Mouse (Mus musculus) limb, embryonic 13.5 days (tissue): ENCODE results near the gene Loxl3. TPM values are rescaled to one million over a fixed set of nuclear protein-coding genes. Genes with fewer than 3 reads are reported as not detected.

Experiments
- ATAC-seq: fragments of 200-750 bp; cut with Nextera tagmentation; 2 replicates; pipeline ENCODE4 v1.8.0; 2017; ENCODE audit warnings: low read depth, moderate number of reproducible peaks, moderate TSS enrichment; ENCODE audit not compliant: low FRiP score
- H3K27ac ChIP-seq: fragments of 300-500 bp; sonication (generic); 2 replicates; pipeline ENCODE4 v1.5.1; 2015; ENCODE audit warnings: inconsistent platforms, mild to moderate bottlenecking, moderate library complexity
- H3K27me3 ChIP-seq: fragments of 300-500 bp; sonication (generic); 2 replicates; pipeline ENCODE4 v1.6.1; 2015; ENCODE audit warnings: mild to moderate bottlenecking, inconsistent platforms
- H3K36me3 ChIP-seq: fragments of 300-500 bp; sonication (generic); 2 replicates; pipeline ENCODE4 v1.6.1; 2015; ENCODE audit warnings: inconsistent platforms, mild to moderate bottlenecking, moderate library complexity
- H3K4me1 ChIP-seq: fragments of 300-500 bp; sonication (generic); 2 replicates; pipeline ENCODE4 v1.6.1; 2015; ENCODE audit warnings: inconsistent platforms
- H3K4me2 ChIP-seq: fragments of 300-500 bp; sonication (generic); replicated peaks from 2 replicates; pipeline ENCODE4 v1.6.1; 2015; ENCODE audit warnings: inconsistent platforms, mild to moderate bottlenecking, moderate library complexity
- H3K4me3 ChIP-seq: fragments of 300-500 bp; sonication (generic); 2 replicates; pipeline ENCODE4 v1.5.1; 2015; ENCODE audit warnings: moderate library complexity, mild to moderate bottlenecking, inconsistent platforms
- H3K9ac ChIP-seq: fragments of 300-500 bp; sonication (generic); 2 replicates; pipeline ENCODE4 v1.6.1; 2015; ENCODE audit warnings: mild to moderate bottlenecking, inconsistent platforms
- H3K9me3 ChIP-seq: fragments of 300-500 bp; sonication (generic); 2 replicates; pipeline ENCODE4 v1.6.1; 2016; ENCODE audit warnings: inconsistent platforms
- WGBS: fragments of 180-500 bp; shearing (Covaris S2); methylation state at CpG from one replicate; pipeline ENCODE4 v1.1.7; 2015; 5-methylcytosine and 5-hydroxymethylcytosine counted together
- polyA plus RNA-seq: library from polyadenylated mRNA; unstranded; fragments of >200 nt; fragmentation: Nextera tagmentation; extraction: Ambion mirVana; gene quantifications from 2 replicates; pipeline ENCODE4 v1.2.1, GENCODE M21; 2015

The Loxl3 gene
- polyA plus RNA-seq, 1 experiment from 2014 or later = 36.3 TPM

- WGBS = 60% methylated on average over 7 of the region's 7 CpGs
- ATAC-seq = no peak
These were observed 29.1 kb upstream of the Loxl3 start for GRCm38 (mm10) chr6:83004872-83005271.

GRCm38 (mm10) chr6:83005444-83006011 lies 28.4 kb upstream of the Loxl3 start:
- no peaks in the 10 kb centered on the region for H3K36me3 ChIP-seq
- H3K4me3 ChIP-seq = no peak overlapping the region
- 73% methylated on average over 10 of the region's 10 CpGs for WGBS
- H3K9me3 ChIP-seq = no peaks in the 10 kb centered on the region
- H3K4me1 ChIP-seq = 0 out of 2 replicates have a peak, but pooled peaks cover 4% of the 10 kb centered on the region
- ATAC-seq = no peak
- no peak overlapping the region for H3K27ac ChIP-seq
- H3K27me3 ChIP-seq = no peaks in the 10 kb centered on the region
- no peak overlapping the region for H3K9ac ChIP-seq
- no peak overlapping the region for H3K4me2 ChIP-seq

More at GRCm38 (mm10) chr6:83004872-83005271, 29.1 kb upstream of the Loxl3 start:
- Histone ChIP-seq H3K4me3 (no peak overlapping the region), H3K4me1 (0 out of 2 replicates have a peak, but pooled peaks cover 4% of the 10 kb centered on the region), H3K4me2 (no peak overlapping the region), H3K36me3 (no peaks in the 10 kb centered on the region), H3K9ac (0 out of 2 replicates have a peak overlapping the region, but pooled peaks have one; percentile 15), H3K27me3 (no peaks in the 10 kb centered on the region), H3K9me3 (no peaks in the 10 kb centered on the region), H3K27ac (no peak overlapping the region)

GRCm38 (mm10) chr6:83006114-83006513 lies 27.9 kb upstream of the Loxl3 start:
- Histone ChIP-seq H3K27ac (no peak overlapping the region), H3K9me3 (no peaks in the 10 kb centered on the region), H3K36me3 (no peaks in the 10 kb centered on the region), H3K9ac (no peak overlapping the region), H3K27me3 (no peaks in the 10 kb centered on the region), H3K4me1 (0 out of 2 replicates have a peak, but pooled peaks cover 4% of the 10 kb centered on the region), H3K4me3 (no peak overlapping the region), H3K4me2 (no peak overlapping the region)
- 80% methylated on average over 6 of the region's 6 CpGs for WGBS
- ATAC-seq = no peak

- H3K4me2 ChIP-seq = no peak overlapping the region
- H3K27ac ChIP-seq = no peak overlapping the region
- no peaks in the 10 kb centered on the region for H3K9me3 ChIP-seq
- WGBS = 47% methylated on average over 3 of the region's 3 CpGs
- 0 out of 2 replicates have a peak, but pooled peaks cover 4% of the 10 kb centered on the region for H3K4me1 ChIP-seq
- H3K4me3 ChIP-seq = no peak overlapping the region
- ATAC-seq = no peak
- no peaks in the 10 kb centered on the region for H3K36me3 ChIP-seq
- H3K27me3 ChIP-seq = no peaks in the 10 kb centered on the region
- H3K9ac ChIP-seq = no peak overlapping the region
These were observed 25.3 kb upstream of the Loxl3 start for GRCm38 (mm10) chr6:83008659-83009058.

GRCm38 (mm10) chr6:83010010-83010409 lies 24.0 kb upstream of the Loxl3 start:
- Histone ChIP-seq H3K4me2 (no peak overlapping the region), H3K27ac (no peak overlapping the region), H3K9ac (no peak overlapping the region), H3K4me1 (0 out of 2 replicates have a peak, but pooled peaks cover 1% of the 10 kb centered on the region), H3K27me3 (no peaks in the 10 kb centered on the region), H3K36me3 (no peaks in the 10 kb centered on the region), H3K4me3 (no peak overlapping the region), H3K9me3 (no peaks in the 10 kb centered on the region)
- no peak for ATAC-seq
- 59% methylated on average over 7 of the region's 7 CpGs for WGBS

GRCm38 (mm10) chr6:83011255-83011654 lies 22.7 kb upstream of the Loxl3 start:
- 89% methylated on average over 7 of the region's 7 CpGs for WGBS
- H3K27ac ChIP-seq = no peak overlapping the region
- H3K9me3 ChIP-seq = no peaks in the 10 kb centered on the region
- no peak overlapping the region for H3K4me3 ChIP-seq
- H3K9ac ChIP-seq = no peak overlapping the region
- no peaks in the 10 kb centered on the region for H3K4me1 ChIP-seq
- no peak overlapping the region for H3K4me2 ChIP-seq
- no peaks in the 10 kb centered on the region for H3K27me3 ChIP-seq
- no peaks in the 10 kb centered on the region for H3K36me3 ChIP-seq
- no peak for ATAC-seq

- H3K27me3 ChIP-seq = no peaks in the 10 kb centered on the region
- no peaks in the 10 kb centered on the region for H3K9me3 ChIP-seq
- ATAC-seq = no peak
- no peak overlapping the region for H3K4me2 ChIP-seq
- no peak overlapping the region for H3K27ac ChIP-seq
- H3K4me3 ChIP-seq = no peak overlapping the region
- no peaks in the 10 kb centered on the region for H3K36me3 ChIP-seq
- 73% methylated on average over 6 of the region's 6 CpGs for WGBS
- H3K4me1 ChIP-seq = no peaks in the 10 kb centered on the region
- H3K9ac ChIP-seq = no peak overlapping the region
These were observed 22.2 kb upstream of the Loxl3 start for GRCm38 (mm10) chr6:83011756-83012155.

GRCm38 (mm10) chr6:83013444-83013843 lies 20.5 kb upstream of the Loxl3 start:
- no peaks in the 10 kb centered on the region for H3K4me1 ChIP-seq
- H3K9ac ChIP-seq = 0 out of 2 replicates have a peak overlapping the region, but pooled peaks have one; percentile 0
- H3K36me3 ChIP-seq = no peaks in the 10 kb centered on the region
- H3K9me3 ChIP-seq = no peaks in the 10 kb centered on the region
- 70% methylated on average over 5 of the region's 5 CpGs for WGBS
- H3K4me2 ChIP-seq = no peak overlapping the region
- H3K27me3 ChIP-seq = no peaks in the 10 kb centered on the region
- no peak for ATAC-seq
- H3K27ac ChIP-seq = 0 out of 2 replicates have a peak overlapping the region, but pooled peaks have one; percentile 33
- no peak overlapping the region for H3K4me3 ChIP-seq

GRCm38 (mm10) chr6:83014482-83015466 lies 19.2 kb upstream of the Loxl3 start:
- no peak overlapping the region for H3K9ac ChIP-seq
- H3K4me2 ChIP-seq = no peak overlapping the region
- H3K27ac ChIP-seq = no peak overlapping the region
- H3K4me3 ChIP-seq = no peak overlapping the region
- 78% methylated on average over 12 of the region's 12 CpGs for WGBS
- no peaks in the 10 kb centered on the region for H3K27me3 ChIP-seq
- no peaks in the 10 kb centered on the region for H3K9me3 ChIP-seq
- ATAC-seq = no peak
- no peaks in the 10 kb centered on the region for H3K4me1 ChIP-seq
- H3K36me3 ChIP-seq = no peaks in the 10 kb centered on the region

GRCm38 (mm10) chr6:83015749-83016148 lies 18.2 kb upstream of the Loxl3 start:
- 89% methylated on average over 2 of the region's 2 CpGs for WGBS
- Histone ChIP-seq H3K9ac (no peak overlapping the region), H3K4me2 (no peak overlapping the region), H3K4me3 (no peak overlapping the region), H3K36me3 (no peaks in the 10 kb centered on the region), H3K9me3 (no peaks in the 10 kb centered on the region), H3K27ac (no peak overlapping the region), H3K27me3 (no peaks in the 10 kb centered on the region), H3K4me1 (no peaks in the 10 kb centered on the region)
- ATAC-seq = no peak

GRCm38 (mm10) chr6:83017190-83017589 lies 16.8 kb upstream of the Loxl3 start:
- WGBS = 55% methylated on average over 3 of the region's 3 CpGs
- no peaks in the 10 kb centered on the region for H3K4me1 ChIP-seq
- no peak overlapping the region for H3K4me3 ChIP-seq
- H3K4me2 ChIP-seq = no peak overlapping the region
- no peak for ATAC-seq
- peak overlapping the region; percentile 52; the same call in 1 of the 2 replicates for H3K27ac ChIP-seq
- H3K9me3 ChIP-seq = no peaks in the 10 kb centered on the region
- no peaks in the 10 kb centered on the region for H3K36me3 ChIP-seq
- no peaks in the 10 kb centered on the region for H3K27me3 ChIP-seq
- no peak overlapping the region for H3K9ac ChIP-seq

GRCm38 (mm10) chr6:83019044-83019443 lies 14.9 kb upstream of the Loxl3 start:
- Histone ChIP-seq H3K27me3 (no peaks in the 10 kb centered on the region), H3K36me3 (no peaks in the 10 kb centered on the region)
- WGBS = 72% methylated on average over 3 of the region's 3 CpGs

More at GRCm38 (mm10) chr6:83019044-83019443, 14.9 kb upstream of the Loxl3 start:
- no peak for ATAC-seq
- Histone ChIP-seq H3K4me1 (no peaks in the 10 kb centered on the region), H3K9me3 (no peaks in the 10 kb centered on the region), H3K27ac (no peak overlapping the region), H3K4me2 (no peak overlapping the region), H3K9ac (no peak overlapping the region), H3K4me3 (no peak overlapping the region)
